Mouse (Mus musculus) MEL (cell line): ENCODE measurements around the gene Gba2.

Source experiments
- CTCF ChIP-seq, 3 experiments: IDR thresholded peaks in 2 of 3; conservative IDR thresholded peaks in 1 of 3; 2 replicates each; pipeline ENCODE4 v1.5.1; 2011 to 2012; ENCODE audit warnings: low read length in 3 of 3, low read depth in 2 of 3, mild to moderate bottlenecking in 2 of 3, improper control_type of control experiment in 1 of 3, inconsistent platforms in 1 of 3, mixed read lengths in 1 of 3, moderate library complexity in 1 of 3; ENCODE audit not compliant: control insufficient read depth in 1 of 3, insufficient read depth in 1 of 3, poor library complexity in 1 of 3, severe bottlenecking in 1 of 3
- E2F4 ChIP-seq: IDR thresholded peaks from 2 replicates; pipeline ENCODE4 v1.6.1; 2011; ENCODE audit warnings: low read depth, low read length, improper control_type of control experiment, borderline replicate concordance
- EP300 ChIP-seq, 2 experiments: IDR thresholded peaks; 2 replicates each; pipeline ENCODE4 v1.6.1; 2011; ENCODE audit warnings: improper control_type of control experiment in 2 of 2, low read length in 2 of 2, low read depth in 1 of 2, mild to moderate bottlenecking in 1 of 2
- HCFC1 ChIP-seq: IDR thresholded peaks from 2 replicates; pipeline ENCODE4 v1.6.1; 2012; ENCODE audit warnings: low read depth, mild to moderate bottlenecking, inconsistent platforms, low read length, improper control_type of control experiment, moderate library complexity
- MAFK ChIP-seq: IDR thresholded peaks from 2 replicates; pipeline ENCODE4 v1.6.1; 2011; ENCODE audit warnings: low read depth, mild to moderate bottlenecking, low read length, improper control_type of control experiment, borderline replicate concordance
- MAX ChIP-seq: IDR thresholded peaks from 2 replicates; pipeline ENCODE4 v1.6.1; 2011; ENCODE audit warnings: low read length, improper control_type of control experiment
- MYC ChIP-seq: IDR thresholded peaks from 2 replicates; pipeline ENCODE4 v1.6.1; 2011; ENCODE audit warnings: low read depth, mild to moderate bottlenecking, low read length, improper control_type of control experiment, moderate library complexity
- POLR2A ChIP-seq, 2 experiments: IDR thresholded peaks; 2 replicates each; pipeline ENCODE4 v1.6.1; 2011 to 2012; ENCODE audit warnings: low read length in 2 of 2, mild to moderate bottlenecking in 2 of 2, control low read depth in 1 of 2, improper control_type of control experiment in 1 of 2, low read depth in 1 of 2, moderate library complexity in 1 of 2; ENCODE audit not compliant: control insufficient read depth in 1 of 2, insufficient read depth in 1 of 2, poor library complexity in 1 of 2
- RAD21 ChIP-seq: IDR thresholded peaks from 2 replicates; pipeline ENCODE4 v1.6.1; 2011; ENCODE audit warnings: mild to moderate bottlenecking, low read depth, low read length, improper control_type of control experiment
- SIN3A ChIP-seq: IDR thresholded peaks from 2 replicates; pipeline ENCODE4 v1.6.1; 2012; ENCODE audit warnings: low read length, improper control_type of control experiment, inconsistent platforms
- TBP ChIP-seq: IDR thresholded peaks from 2 replicates; pipeline ENCODE4 v1.8.0; 2011; ENCODE audit warnings: low read depth, low read length, improper control_type of control experiment
- USF1 ChIP-seq: IDR thresholded peaks from 2 replicates; pipeline ENCODE4 v1.6.1; 2014; ENCODE audit warnings: low read depth, mild to moderate bottlenecking, inconsistent platforms, low read length, improper control_type of control experiment, moderate library complexity
- ZC3H11A ChIP-seq: IDR thresholded peaks from 2 replicates; pipeline ENCODE4 v1.6.1; 2012; ENCODE audit warnings: low read depth, mild to moderate bottlenecking, inconsistent platforms, low read length, improper control_type of control experiment

GRCm38 (mm10) chr4:43527880-43528279 lies 50.8 kb downstream of the Gba2 start:
- TF ChIP-seq MAFK (no peak), TBP (no peak), EP300 (IDR thresholded peaks at IDR 0.05; ENCODE audit: low read depth in 1 of 2, low read length in 2 of 2) (no peak), ZC3H11A (peak; percentile 64), MYC (no peak), POLR2A (IDR thresholded peaks at IDR 0.05; ENCODE audit: control insufficient read depth in 1 of 2, insufficient read depth in 1 of 2, low read depth in 1 of 2, low read length in 2 of 2, poor library complexity in 1 of 2) (no peak), CTCF (IDR thresholded peaks at IDR 0.05 in 2 of 3, conservative IDR thresholded peaks at IDR 0.05 in 1 of 3; ENCODE audit: control insufficient read depth in 1 of 3, insufficient read depth in 1 of 3, low read depth in 2 of 3, low read length in 3 of 3, poor library complexity in 1 of 3, severe bottlenecking in 1 of 3) (peak; percentile 59 to 78 (median 71)), E2F4 (no peak), SIN3A (no peak), USF1 (no peak), HCFC1 (no peak), RAD21 (peak; percentile 63), MAX (no peak)
